Mouse (Mus musculus) gastrocnemius, postnatal 4 days (tissue): ENCODE data around the gene Col24a1. TPM values are rescaled to one million over a fixed set of nuclear protein-coding genes. Genes with fewer than 3 reads are reported as not detected.
"Not testable (repeated sequence)": the region's sequence is repeated elsewhere in the genome, so short reads cannot be mapped to it uniquely, and the experiment has no call there.

Experiments used
- DNase-seq, 2 experiments: peaks; one replicate each; pipeline ENCODE4 v3.0.0; 2021 to 2022; ENCODE audit warnings: low spot score in 2 of 2, mixed read lengths in 2 of 2
- total RNA-seq, 2 experiments: library from RNA; stranded (reverse); gene quantifications; 2 replicates each; pipeline ENCODE4 v1.2.3; 2021

The Col24a1 gene
- total RNA-seq, 2 experiments from 2014 or later, result 10.5 to 11.2 TPM

DNA sequence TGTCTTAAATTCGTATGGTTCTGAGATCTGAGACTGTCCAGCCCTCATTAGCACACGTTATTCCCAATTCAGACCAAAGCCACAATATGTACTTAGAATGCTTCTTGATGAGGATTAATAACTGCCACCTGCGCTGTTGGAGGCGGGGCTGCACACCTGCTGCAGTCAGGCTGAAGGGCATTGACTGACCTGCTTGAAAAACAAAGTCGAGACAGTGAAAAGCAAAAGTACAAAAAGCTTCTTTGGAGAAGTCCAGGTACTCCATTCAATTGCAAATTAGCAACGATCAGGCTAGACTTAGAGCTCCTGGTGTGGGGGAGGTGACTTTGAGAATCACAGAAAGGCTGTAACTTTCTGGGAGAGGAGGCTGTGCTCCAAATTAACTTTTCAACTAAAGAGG, 150.9 kb downstream of the Col24a1 start:
- not testable (repeated sequence) for DNase-seq

DNA sequence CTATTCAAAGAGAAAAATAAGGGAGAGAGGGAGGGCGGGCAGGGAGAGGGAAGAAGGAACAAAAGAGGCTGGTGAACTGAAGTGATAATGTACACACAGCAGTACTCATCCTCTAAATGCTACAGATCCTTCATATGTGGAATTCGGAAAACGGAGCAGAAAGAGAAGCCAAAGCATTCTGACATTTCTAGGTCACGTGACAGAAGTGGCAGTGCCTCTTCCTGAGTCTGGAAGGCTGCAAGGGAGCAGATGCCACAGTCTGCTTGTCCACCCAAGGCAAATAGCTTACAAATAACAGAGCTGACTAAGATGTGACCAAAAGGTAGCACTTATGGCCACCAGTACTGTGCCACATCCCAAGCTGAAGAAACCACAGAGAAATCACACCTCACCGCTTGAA, 164.8 kb downstream of the Col24a1 start:
- no peak for DNase-seq

DNA sequence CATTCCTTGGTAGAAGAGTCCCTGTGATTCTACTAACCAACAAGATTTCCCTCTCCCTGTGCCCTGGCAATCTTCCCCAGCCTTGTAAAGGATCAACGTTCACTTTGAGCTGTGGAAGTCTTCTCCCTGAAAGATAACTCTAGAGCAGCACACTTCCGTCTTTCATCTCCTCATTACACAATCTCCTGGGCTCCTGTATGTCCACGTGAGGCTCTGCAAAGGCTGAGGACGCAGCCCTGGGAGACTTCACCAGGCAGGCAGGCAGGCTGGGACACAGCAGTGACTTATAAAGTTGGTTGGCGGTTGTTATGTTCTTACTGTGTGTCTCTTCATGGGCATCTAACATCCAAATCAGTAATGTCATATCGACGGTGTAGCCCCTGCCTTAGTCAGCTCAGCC, 170.1 kb downstream of the Col24a1 start:
- no peak for DNase-seq

DNA sequence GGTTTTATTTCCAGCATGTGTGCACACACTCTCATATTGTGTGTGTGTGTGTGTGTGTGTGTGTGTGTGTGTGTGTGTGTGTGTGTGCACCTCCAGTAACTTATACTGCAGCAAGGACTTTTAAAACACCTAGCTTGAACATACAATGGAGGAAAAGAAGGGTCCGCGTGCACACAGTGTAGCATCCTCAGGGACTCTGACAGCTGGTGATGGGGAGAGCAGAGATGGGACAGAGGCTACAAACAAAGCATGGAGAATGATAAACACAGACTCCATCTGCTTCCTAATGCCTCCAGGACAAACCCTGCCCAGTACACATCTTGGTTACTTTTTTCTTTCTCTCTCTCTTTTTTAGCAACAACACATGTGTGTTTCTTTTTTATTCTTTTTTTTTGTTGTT, 171.5 kb downstream of the Col24a1 start:
- DNase-seq, result no peak

DNA sequence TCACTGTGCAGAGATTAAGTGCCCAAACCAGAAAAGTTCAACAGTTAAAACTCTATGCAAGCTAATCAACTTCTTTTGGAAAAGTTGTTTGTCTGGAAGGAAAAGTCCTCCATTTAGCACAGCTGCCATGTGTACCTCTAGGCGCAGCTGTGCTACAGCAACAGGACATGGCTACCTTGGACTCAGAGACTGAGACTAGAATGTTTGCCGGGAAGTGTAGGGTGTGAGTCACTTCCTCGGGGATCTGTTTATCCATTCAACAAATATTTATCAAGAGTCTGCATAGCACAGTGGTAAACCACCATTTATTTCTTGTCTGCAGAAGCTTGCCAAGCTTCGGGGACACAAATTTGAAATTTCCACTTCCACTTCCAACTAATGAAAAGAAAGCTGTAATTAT, 178.8 kb downstream of the Col24a1 start:
- no peak for DNase-seq

GRCm38 (mm10) chr3:145474163-145474562, 181.9 kb downstream of the Col24a1 start:
- no peak for DNase-seq

DNA sequence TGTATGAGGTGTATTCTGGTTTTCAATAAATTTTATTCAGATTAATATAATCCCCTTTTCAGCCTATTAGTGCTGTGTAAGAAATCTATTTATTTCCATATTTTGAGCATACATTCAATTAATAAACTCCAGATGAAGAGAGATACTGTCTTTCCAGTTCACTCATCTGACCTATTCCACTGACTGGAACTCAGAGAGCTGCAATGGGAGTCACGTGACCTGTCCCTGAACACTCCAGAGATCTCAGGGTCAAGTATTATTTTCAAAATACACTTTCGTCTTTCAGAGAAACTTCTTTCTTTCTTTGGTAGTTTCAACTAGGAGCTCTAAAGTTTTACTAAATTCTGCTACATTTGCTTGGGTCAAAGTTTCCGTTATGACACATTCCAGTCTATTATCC, 184.4 kb downstream of the Col24a1 start:
- no peak for DNase-seq

GRCm38 (mm10) chr3:145477074-145477473, 184.8 kb downstream of the Col24a1 start:
- DNase-seq, result no peak

DNA sequence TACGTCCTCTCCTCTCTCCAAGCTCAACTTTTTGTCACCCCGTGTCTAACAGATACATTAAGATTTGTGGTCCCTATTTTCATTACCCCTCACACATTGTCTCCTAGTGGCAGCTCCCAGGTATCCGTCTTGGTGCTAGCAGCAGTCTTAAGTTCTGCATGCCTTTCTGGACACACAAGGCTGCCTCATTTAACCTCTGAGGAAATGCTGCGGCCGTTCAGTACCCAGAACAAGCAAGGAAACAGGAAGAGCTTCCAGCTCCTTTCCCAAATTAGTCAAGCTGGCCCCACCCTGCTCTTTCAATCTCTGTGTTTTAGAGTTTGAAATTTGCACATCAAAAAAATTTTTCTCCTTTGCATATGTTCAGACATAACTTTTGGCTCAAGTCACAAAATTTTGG, 186.2 kb downstream of the Col24a1 start:
- DNase-seq, result no peak

GRCm38 (mm10) chr3:145490279-145490678, 198.0 kb downstream of the Col24a1 start:
- DNase-seq, result no peak

- no peak for DNase-seq
Measured at GRCm38 (mm10) chr3:145491326-145491725, 199.1 kb downstream of the Col24a1 start.

- no peak for DNase-seq
Measured at GRCm38 (mm10) chr3:145498127-145498526, 205.9 kb downstream of the Col24a1 start.

DNA sequence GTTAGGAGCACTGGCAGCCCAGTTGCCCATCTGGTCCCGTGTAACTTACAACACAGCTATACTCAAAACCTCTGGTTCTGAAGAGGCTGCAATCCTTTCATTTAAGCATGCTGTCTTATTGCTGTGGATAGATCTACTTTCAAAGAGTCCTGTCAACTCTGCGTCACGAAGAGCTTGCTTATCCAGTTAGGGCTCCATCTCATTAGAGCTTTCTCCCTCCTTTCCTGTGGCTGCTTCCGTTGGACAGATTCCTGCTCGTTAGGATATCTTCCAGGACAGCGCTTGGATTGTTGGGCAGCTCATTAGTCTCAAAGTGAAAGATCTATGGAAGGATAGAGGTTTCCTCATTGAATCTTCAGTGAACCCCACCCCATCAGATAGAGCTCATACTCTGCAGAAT, 206.6 kb downstream of the Col24a1 start:
- no peak for DNase-seq

DNA sequence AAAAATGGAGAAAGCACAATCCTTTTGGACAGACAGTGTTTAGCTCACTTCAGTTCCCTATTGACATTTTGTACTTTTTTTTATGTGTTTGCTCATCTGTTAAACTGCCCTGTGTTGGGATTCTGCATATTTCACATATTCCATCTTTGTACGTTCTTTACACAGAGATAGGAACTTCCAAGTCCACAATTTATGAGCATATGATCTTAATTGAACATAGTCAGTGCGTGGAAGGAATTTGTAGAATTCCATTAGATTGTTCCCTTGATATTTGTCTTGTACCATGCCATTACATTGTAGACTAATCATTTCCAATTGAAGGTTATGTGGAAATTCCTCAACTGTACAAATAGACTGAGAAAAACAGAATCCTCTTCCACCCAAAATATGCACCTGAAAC, 212.6 kb downstream of the Col24a1 start:
- DNase-seq, result no peak

GRCm38 (mm10) chr3:145508550-145508949, 216.3 kb downstream of the Col24a1 start:
- DNase-seq, result no peak

DNA sequence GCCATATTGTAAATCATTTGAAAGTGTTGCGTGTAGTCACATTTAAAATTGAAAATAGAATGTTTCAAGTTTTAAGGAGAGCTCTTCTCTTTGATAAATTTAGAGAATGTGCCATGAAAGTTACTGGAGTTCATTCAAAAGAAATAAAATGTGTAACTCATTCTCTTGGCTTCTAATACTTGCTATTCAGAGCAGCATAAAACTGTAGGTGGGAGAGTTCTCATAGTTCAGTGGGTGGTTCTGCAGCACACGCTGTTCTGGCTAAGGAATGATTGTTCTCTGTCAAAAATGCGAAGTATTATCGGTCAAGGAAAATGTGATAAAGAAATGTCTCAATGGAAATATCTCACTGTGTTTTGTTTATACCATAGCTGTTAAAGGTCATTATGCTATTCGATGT, 221.9 kb downstream of the Col24a1 start:
- DNase-seq, result no peak

- DNase-seq, result no peak
Measured at GRCm38 (mm10) chr3:145521528-145522080, 229.3 kb downstream of the Col24a1 start.

DNA sequence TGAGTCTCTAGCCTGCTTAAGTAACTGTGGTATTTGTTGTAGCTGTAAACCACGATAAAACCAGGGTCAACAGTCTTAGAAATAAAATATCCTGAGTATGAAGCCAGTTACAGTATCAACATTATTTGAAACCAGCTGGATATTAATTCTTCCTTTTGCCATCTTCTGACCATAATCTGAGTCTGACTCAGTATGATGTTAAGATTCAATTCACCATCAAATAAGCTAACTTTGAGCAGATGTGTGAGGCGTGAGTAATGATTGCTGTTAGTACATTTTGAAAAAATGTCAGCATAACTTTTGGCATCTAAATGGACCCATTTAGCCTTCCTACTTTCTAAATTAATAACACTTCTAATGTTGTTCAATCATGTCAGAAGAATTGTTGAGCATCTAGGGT, 230.0 kb downstream of the Col24a1 start:
- no peak for DNase-seq

DNA sequence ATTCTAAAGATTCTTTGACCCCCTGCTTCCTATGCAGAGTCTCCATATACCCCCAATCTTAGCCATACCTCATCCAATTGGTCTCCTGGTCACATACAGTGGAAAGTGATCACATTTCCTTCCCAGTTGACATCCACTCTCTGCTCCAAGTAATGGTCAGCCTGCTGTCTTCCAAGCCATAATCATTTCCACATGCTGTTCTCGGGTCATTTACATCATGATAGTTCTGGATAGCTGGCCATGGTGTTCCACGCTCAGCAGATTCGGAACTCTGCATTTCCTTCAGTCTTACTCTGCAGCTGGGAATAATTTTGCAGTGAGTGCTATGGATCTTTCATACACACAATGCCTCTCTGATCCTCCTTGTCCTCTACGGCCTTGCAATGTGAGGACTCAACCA, 233.0 kb downstream of the Col24a1 start:
- no peak for DNase-seq

GRCm38 (mm10) chr3:145537870-145538269, 245.6 kb downstream of the Col24a1 start:
- no peak for DNase-seq

GRCm38 (mm10) chr3:145548441-145549415, 256.5 kb downstream of the Col24a1 start:
- DNase-seq, result no peak

- DNase-seq, result no peak
Measured at GRCm38 (mm10) chr3:145550216-145550615, 257.9 kb downstream of the Col24a1 start.

DNA sequence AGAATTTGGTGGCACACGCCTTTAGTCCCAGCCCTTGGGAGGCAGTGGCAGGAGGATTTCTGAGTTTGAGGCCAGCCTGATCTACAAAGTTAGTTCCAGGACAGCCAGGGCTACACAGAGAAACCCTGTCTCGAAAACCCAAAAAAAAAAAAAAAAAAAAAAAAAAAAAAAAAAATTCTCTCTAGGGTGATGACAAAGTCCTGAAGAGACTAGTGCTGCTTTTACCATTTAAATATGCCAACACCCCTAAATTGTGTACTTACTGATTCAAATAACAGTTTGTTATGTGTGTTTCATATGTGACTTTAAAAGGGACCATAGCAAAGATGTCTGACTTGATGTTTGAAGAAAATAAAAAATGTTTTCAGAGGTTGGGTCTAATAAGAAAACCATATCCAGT, 262.1 kb downstream of the Col24a1 start:
- DNase-seq, result no peak
